Mouse (Mus musculus): ENCODE data around the gene Fam25c. TPM values are rescaled to one million over a fixed set of nuclear protein-coding genes. Genes with fewer than 3 reads are reported as not detected.
A peak's percentile ranks its signal among the peaks of the same experiment; 100 is the strongest.

Gene Fam25c
- not detected in 2 replicates for polyA plus RNA-seq (2012; rRNA removed)

- Histone ChIP-seq H3K27me3 (ENCODE audit: control insufficient read depth, insufficient read depth, low read length) (no peaks in the 10 kb centered on the region), H3K27ac (ENCODE audit: insufficient read depth, low read depth, low read length) (no peak within 1 kb of the TSS), H3K36me3 (ENCODE audit: control insufficient read depth, insufficient read depth, low read length) (no peaks in the 10 kb centered on the region), H3K4me3 (ENCODE audit: low read depth, low read length) (no peak within 1 kb of the TSS), H3K4me1 (ENCODE audit: control insufficient read depth, insufficient read depth, insufficient read length, low read length) (no peaks in the 10 kb centered on the region)
- TF ChIP-seq CTCF (IDR thresholded peaks at IDR 0.05; ENCODE audit: extremely low read depth, insufficient read length, insufficient replicate concordance, low read depth, low read length) (no peak), POLR2A (IDR thresholded peaks at IDR 0.05; ENCODE audit: low read depth, low read length) (no peak)
- 86% methylated on average over 6 of the region's 6 CpGs for WGBS
Measured at GRCm38 (mm10) chr14:34355301-34355700, at the start of gene Fam25c. TSS of gene Fam25c (minus strand) at chr14:34355433.

DNA sequence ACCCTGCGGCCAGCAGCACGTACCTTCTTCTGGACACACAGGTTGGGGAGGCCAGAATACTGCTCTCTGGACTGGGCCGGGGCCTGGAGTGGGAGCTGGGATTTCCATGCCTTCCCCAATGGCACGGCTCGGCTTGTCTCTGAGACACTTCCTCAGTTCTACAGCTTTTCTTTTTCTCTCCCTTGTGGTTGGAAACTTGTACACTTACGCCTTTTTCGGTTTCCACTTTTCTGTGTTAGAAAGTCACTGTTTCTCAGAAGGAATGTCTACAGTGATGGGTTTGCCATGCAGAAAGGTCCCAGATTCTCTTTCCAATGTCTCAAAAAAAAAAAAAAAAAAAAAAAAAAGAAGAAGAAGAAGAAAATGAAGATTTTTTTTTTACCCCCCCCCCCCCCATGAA is 48.2 kb upstream of the Fam25c start:
- WGBS = 94% methylated on average over 7 of the region's 7 CpGs
- H3K4me3 ChIP-seq (ENCODE audit: low read depth, low read length) = no peak overlapping the region

DNA sequence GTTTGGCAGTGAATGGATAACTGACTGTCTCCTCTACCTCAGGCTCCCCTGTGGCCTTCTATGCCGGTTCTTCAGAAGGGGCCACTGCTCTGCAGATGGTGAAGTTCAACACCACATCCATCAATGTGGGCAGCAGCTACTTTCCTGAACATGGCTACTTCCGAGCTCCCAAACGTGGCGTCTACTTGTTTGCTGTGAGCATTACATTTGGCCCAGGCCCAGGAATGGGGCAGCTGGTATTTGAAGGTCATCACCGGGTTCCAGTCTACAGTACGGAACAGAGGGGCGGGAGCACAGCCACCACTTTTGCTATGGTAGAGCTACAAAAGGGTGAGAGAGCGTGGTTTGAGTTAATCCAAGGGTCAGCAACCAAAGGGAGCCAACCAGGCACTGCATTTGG is 47.6 kb upstream of the Fam25c start:
- H3K36me3 ChIP-seq (ENCODE audit: control insufficient read depth, insufficient read depth, low read length) = peaks cover 2% of the 10 kb centered on the region
- H3K4me1 ChIP-seq (ENCODE audit: control insufficient read depth, insufficient read depth, insufficient read length, low read length) = no peaks in the 10 kb centered on the region
- WGBS = 31% methylated on average over 8 of the region's 8 CpGs
- H3K27ac ChIP-seq (ENCODE audit: insufficient read depth, low read depth, low read length) = no peak overlapping the region
- H3K4me3 ChIP-seq (ENCODE audit: low read depth, low read length) = no peak overlapping the region
- H3K27me3 ChIP-seq (ENCODE audit: control insufficient read depth, insufficient read depth, low read length) = no peaks in the 10 kb centered on the region
- TF ChIP-seq CTCF (IDR thresholded peaks at IDR 0.05; ENCODE audit: extremely low read depth, insufficient read length, insufficient replicate concordance, low read depth, low read length) (no peak), POLR2A (IDR thresholded peaks at IDR 0.05; ENCODE audit: low read depth, low read length) (no peak; the same call in 1 of the 2 replicates)

More for the DNA sequence above, 48.2 kb upstream of the Fam25c start:
- H3K4me1 ChIP-seq (ENCODE audit: control insufficient read depth, insufficient read depth, insufficient read length, low read length) = no peaks in the 10 kb centered on the region
- no peaks in the 10 kb centered on the region for H3K27me3 ChIP-seq (ENCODE audit: control insufficient read depth, insufficient read depth, low read length)
- H3K27ac ChIP-seq (ENCODE audit: insufficient read depth, low read depth, low read length) = no peak overlapping the region
- TF ChIP-seq POLR2A (IDR thresholded peaks at IDR 0.05; ENCODE audit: low read depth, low read length) = no peak
- TF ChIP-seq CTCF (IDR thresholded peaks at IDR 0.05; ENCODE audit: extremely low read depth, insufficient read length, insufficient replicate concordance, low read depth, low read length) = no peak
- H3K36me3 ChIP-seq (ENCODE audit: control insufficient read depth, insufficient read depth, low read length) = peaks cover 6% of the 10 kb centered on the region

GRCm38 (mm10) chr14:34401135-34401534 is 45.9 kb upstream of the Fam25c start:
- 28% methylated on average over 6 of the region's 6 CpGs for WGBS
- Histone ChIP-seq H3K27ac (ENCODE audit: insufficient read depth, low read depth, low read length) (no peak overlapping the region), H3K4me1 (ENCODE audit: control insufficient read depth, insufficient read depth, insufficient read length, low read length) (no peaks in the 10 kb centered on the region), H3K27me3 (ENCODE audit: control insufficient read depth, insufficient read depth, low read length) (no peaks in the 10 kb centered on the region), H3K4me3 (ENCODE audit: low read depth, low read length) (no peak overlapping the region), H3K36me3 (ENCODE audit: control insufficient read depth, insufficient read depth, low read length) (no peaks in the 10 kb centered on the region)
- no peak for TF ChIP-seq POLR2A (IDR thresholded peaks at IDR 0.05; ENCODE audit: low read depth, low read length)
- TF ChIP-seq CTCF (IDR thresholded peaks at IDR 0.05; ENCODE audit: extremely low read depth, insufficient read length, insufficient replicate concordance, low read depth, low read length) = peak; percentile 100; the same call in 1 of the 2 replicates

- Histone ChIP-seq H3K36me3 (ENCODE audit: control insufficient read depth, insufficient read depth, low read length) (no peaks in the 10 kb centered on the region), H3K27me3 (ENCODE audit: control insufficient read depth, insufficient read depth, low read length) (no peaks in the 10 kb centered on the region), H3K27ac (ENCODE audit: insufficient read depth, low read depth, low read length) (no peak overlapping the region), H3K4me1 (ENCODE audit: control insufficient read depth, insufficient read depth, insufficient read length, low read length) (no peaks in the 10 kb centered on the region), H3K4me3 (ENCODE audit: low read depth, low read length) (no peak overlapping the region)
- WGBS = 89% methylated on average over 3 of the region's 3 CpGs
- TF ChIP-seq CTCF (IDR thresholded peaks at IDR 0.05; ENCODE audit: extremely low read depth, insufficient read length, insufficient replicate concordance, low read depth, low read length) = no peak
- TF ChIP-seq POLR2A (IDR thresholded peaks at IDR 0.05; ENCODE audit: low read depth, low read length) = no peak
Measured at GRCm38 (mm10) chr14:34400021-34400420, 44.8 kb upstream of the Fam25c start.

- Histone ChIP-seq H3K27ac (ENCODE audit: insufficient read depth, low read depth, low read length) (no peak overlapping the region), H3K27me3 (ENCODE audit: control insufficient read depth, insufficient read depth, low read length) (no peaks in the 10 kb centered on the region), H3K4me1 (ENCODE audit: control insufficient read depth, insufficient read depth, insufficient read length, low read length) (no peaks in the 10 kb centered on the region), H3K4me3 (ENCODE audit: low read depth, low read length) (no peak overlapping the region), H3K36me3 (ENCODE audit: control insufficient read depth, insufficient read depth, low read length) (no peaks in the 10 kb centered on the region)
- TF ChIP-seq CTCF (IDR thresholded peaks at IDR 0.05; ENCODE audit: extremely low read depth, insufficient read length, insufficient replicate concordance, low read depth, low read length) (no peak), POLR2A (IDR thresholded peaks at IDR 0.05; ENCODE audit: low read depth, low read length) (no peak)
- 83% methylated on average over 6 of the region's 6 CpGs for WGBS
Measured at GRCm38 (mm10) chr14:34399301-34399700, 44.1 kb upstream of the Fam25c start.

- TF ChIP-seq POLR2A (IDR thresholded peaks at IDR 0.05; ENCODE audit: low read depth, low read length) = no peak
- no peak for TF ChIP-seq CTCF (IDR thresholded peaks at IDR 0.05; ENCODE audit: extremely low read depth, insufficient read length, insufficient replicate concordance, low read depth, low read length)
- Histone ChIP-seq H3K27ac (ENCODE audit: insufficient read depth, low read depth, low read length) (no peak overlapping the region), H3K36me3 (ENCODE audit: control insufficient read depth, insufficient read depth, low read length) (no peaks in the 10 kb centered on the region), H3K4me3 (ENCODE audit: low read depth, low read length) (no peak overlapping the region), H3K27me3 (ENCODE audit: control insufficient read depth, insufficient read depth, low read length) (no peaks in the 10 kb centered on the region), H3K4me1 (ENCODE audit: control insufficient read depth, insufficient read depth, insufficient read length, low read length) (no peaks in the 10 kb centered on the region)
- 92% methylated on average over 21 of the region's 21 CpGs for whole genome bisulfite sequencing
Measured at GRCm38 (mm10) chr14:34398901-34399300, 43.7 kb upstream of the Fam25c start.

All from small intestine, adult 2 months (tissue).